Mouse (Mus musculus): ENCODE measurements at regions not wholly inside any gene's neighbourhood (a gene's known extent, or its start where the extent isn't known, plus 50 kb on each side); places are given as distances from the start of the nearest gene placed in this dataset.

- no peak for DNase-seq (ENCODE audit: low spot score in 2 of 2)
Measured at GRCm38 (mm10) chr19:37754024-37754423, 56.4 kb downstream of the Cyp26a1 start.

- DNase-seq (ENCODE audit: low spot score in 2 of 2): no peak
Measured at GRCm38 (mm10) chr19:37755372-37755771, 57.8 kb downstream of the Cyp26a1 start.

- DNase-seq (ENCODE audit: low spot score in 2 of 2): no peak
Measured at GRCm38 (mm10) chr19:37769376-37769775, 71.8 kb downstream of the Cyp26a1 start.

GRCm38 (mm10) chr19:37771956-37772355 lies 74.4 kb downstream of the Cyp26a1 start:
- DNase-seq (ENCODE audit: low spot score in 2 of 2): no peak

GRCm38 (mm10) chr19:37774551-37774950 lies 77.0 kb downstream of the Cyp26a1 start:
- DNase-seq (ENCODE audit: low spot score in 2 of 2): no peak

GRCm38 (mm10) chr19:37774966-37775365 lies 77.4 kb downstream of the Cyp26a1 start:
- no peak for DNase-seq (ENCODE audit: low spot score in 2 of 2)

GRCm38 (mm10) chr19:37777961-37778360 lies 80.4 kb downstream of the Cyp26a1 start:
- no peak for DNase-seq (ENCODE audit: low spot score in 2 of 2)

GRCm38 (mm10) chr19:37778568-37778967 lies 81.0 kb downstream of the Cyp26a1 start:
- no peak for DNase-seq (ENCODE audit: low spot score in 2 of 2)

GRCm38 (mm10) chr19:37788540-37788939 lies 90.9 kb downstream of the Cyp26a1 start:
- DNase-seq (ENCODE audit: low spot score in 2 of 2): no peak

- DNase-seq (ENCODE audit: low spot score in 2 of 2): no peak
Measured at GRCm38 (mm10) chr19:37789576-37790180, 92.1 kb downstream of the Cyp26a1 start.

- DNase-seq (ENCODE audit: low spot score in 2 of 2): no peak
Measured at GRCm38 (mm10) chr19:37790281-37791073, 92.9 kb downstream of the Cyp26a1 start.

- DNase-seq (ENCODE audit: low spot score in 2 of 2): no peak
Measured at GRCm38 (mm10) chr19:37793176-37793575, 95.6 kb downstream of the Cyp26a1 start.

GRCm38 (mm10) chr19:37795552-37796343 lies 98.2 kb downstream of the Cyp26a1 start:
- DNase-seq (ENCODE audit: low spot score in 2 of 2): no peak

GRCm38 (mm10) chr19:37800161-37800660 lies 102.6 kb downstream of the Cyp26a1 start:
- no peak for DNase-seq (ENCODE audit: low spot score in 2 of 2)

- no peak for DNase-seq (ENCODE audit: low spot score in 2 of 2)
Measured at GRCm38 (mm10) chr19:37809666-37810065, 112.1 kb downstream of the Cyp26a1 start.

- DNase-seq (ENCODE audit: low spot score in 2 of 2): peak in 1 of 2 experiments; percentile 24
Measured at GRCm38 (mm10) chr19:37814089-37815073, 116.8 kb downstream of the Cyp26a1 start.

- no peak for DNase-seq (ENCODE audit: low spot score in 2 of 2)
Measured at GRCm38 (mm10) chr19:37815627-37816026, 118.0 kb downstream of the Cyp26a1 start.

GRCm38 (mm10) chr19:37821243-37821642 lies 123.6 kb downstream of the Cyp26a1 start:
- DNase-seq (ENCODE audit: low spot score in 2 of 2): no peak

GRCm38 (mm10) chr19:37821671-37822190 lies 124.1 kb downstream of the Cyp26a1 start:
- no peak for DNase-seq (ENCODE audit: low spot score in 2 of 2)

GRCm38 (mm10) chr19:37824155-37824554 lies 126.6 kb downstream of the Cyp26a1 start:
- no peak for DNase-seq (ENCODE audit: low spot score in 2 of 2)

Measured in adrenal gland, adult 18-20 months (tissue).